Mouse (Mus musculus) G1E (cell line): Measurements from ENCODE around the gene Runx2.

Source experiments
- CTCF ChIP-seq: IDR thresholded peaks from 2 replicates; pipeline ENCODE4 v1.5.1; 2012; ENCODE audit warnings: low read depth, low read length, inconsistent platforms, mixed read lengths
- GATA1 ChIP-seq: IDR thresholded peaks from 2 replicates; pipeline ENCODE4 v1.6.1; 2012; ENCODE audit warnings: borderline replicate concordance, low read length, inconsistent platforms, mixed read lengths
- GATA2 ChIP-seq: IDR thresholded peaks from 2 replicates; pipeline ENCODE4 v1.6.1; 2012; ENCODE audit warnings: low read depth, low read length, inconsistent platforms, borderline replicate concordance
- POLR2AphosphoS5 ChIP-seq: IDR thresholded peaks from 2 replicates; pipeline ENCODE4 v1.6.1; 2012; ENCODE audit warnings: low read depth, low read length, inconsistent platforms; ENCODE audit not compliant: insufficient replicate concordance
- TAL1 ChIP-seq: conservative IDR thresholded peaks from 2 replicates; pipeline ENCODE4 v1.6.1; 2012; ENCODE audit warnings: low read depth, low read length, inconsistent platforms, mixed read lengths

DNA sequence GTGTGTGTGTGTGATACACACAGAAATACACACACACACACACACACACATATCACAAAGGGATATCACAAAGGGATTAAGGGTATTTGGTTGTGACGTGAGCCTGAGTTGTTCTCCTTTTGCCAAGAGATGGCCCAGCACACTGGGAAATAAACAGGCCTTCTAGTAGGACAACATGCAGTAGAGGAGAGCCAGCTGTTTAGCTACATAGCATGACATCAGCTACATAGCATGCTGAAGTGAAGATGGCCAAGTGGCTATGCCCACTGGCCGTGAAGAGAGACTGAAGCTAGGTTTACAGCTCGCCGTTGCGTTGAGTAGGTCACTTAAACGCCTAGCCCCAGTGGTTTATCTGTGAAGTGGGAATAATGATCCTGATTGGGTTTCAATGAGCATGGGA, 171.3 kb downstream of the Runx2 start:
- no peak for TF ChIP-seq CTCF
- no peak for TF ChIP-seq POLR2AphosphoS5
- TF ChIP-seq GATA1: no peak
- no peak for TF ChIP-seq TAL1
- TF ChIP-seq GATA2: no peak
